Mouse (Mus musculus) embryonic fibroblast, embryonic 13.5 days (primary cell): ENCODE measurements at regions not wholly inside any gene's neighbourhood (a gene's known extent, or its start where the extent isn't known, plus 50 kb on each side); places are given as distances from the start of the nearest gene placed in this dataset.
"Not testable (repeated sequence)": the region's sequence is repeated elsewhere in the genome, so short reads cannot be mapped to it uniquely, and the experiment has no call there.

Experiments
- H3K27ac ChIP-seq: 2 replicates; pipeline ENCODE4 v1.5.1; 2012; ENCODE audit warnings: low read length, control low read depth, inconsistent platforms; ENCODE audit not compliant: insufficient read depth
- H3K4me1 ChIP-seq: 2 replicates; pipeline ENCODE4 v1.6.1; 2011; ENCODE audit warnings: low read length; ENCODE audit not compliant: control insufficient read depth, insufficient read depth
- H3K4me3 ChIP-seq: 2 replicates; pipeline ENCODE4 v1.5.1; 2011; ENCODE audit warnings: mild to moderate bottlenecking, control low read depth, low read length; ENCODE audit not compliant: insufficient read depth
- CTCF ChIP-seq: IDR thresholded peaks from 2 replicates; pipeline ENCODE4 v1.5.1; 2011; ENCODE audit warnings: mild to moderate bottlenecking, control low read depth, low read length, moderate library complexity, borderline replicate concordance; ENCODE audit not compliant: insufficient read depth
- POLR2A ChIP-seq: IDR thresholded peaks from 2 replicates; pipeline ENCODE4 v1.6.1; 2011; ENCODE audit warnings: low read depth, mild to moderate bottlenecking, control low read depth, low read length, moderate library complexity

DNA sequence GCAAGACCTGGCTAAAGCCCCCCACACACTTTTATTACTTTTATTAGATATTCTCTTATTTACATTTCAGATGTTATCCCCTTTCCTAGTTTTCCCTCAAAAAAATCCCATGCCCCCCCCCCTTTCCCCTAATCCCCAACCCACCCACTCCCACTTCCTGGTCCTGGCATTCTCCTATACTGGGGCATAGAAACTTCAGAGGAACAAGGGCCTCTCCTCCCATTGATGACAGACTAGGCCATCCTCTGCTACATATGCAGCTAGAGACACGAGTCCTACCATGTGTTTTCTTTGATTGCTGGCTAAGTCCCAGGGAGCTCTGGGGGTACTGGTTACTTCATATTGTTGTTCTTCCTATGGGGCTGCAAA lies 116.8 kb downstream of the Rfpl4b start:
- H3K4me3 ChIP-seq, H3K27ac ChIP-seq, H3K4me1 ChIP-seq: not testable (repeated sequence)

DNA sequence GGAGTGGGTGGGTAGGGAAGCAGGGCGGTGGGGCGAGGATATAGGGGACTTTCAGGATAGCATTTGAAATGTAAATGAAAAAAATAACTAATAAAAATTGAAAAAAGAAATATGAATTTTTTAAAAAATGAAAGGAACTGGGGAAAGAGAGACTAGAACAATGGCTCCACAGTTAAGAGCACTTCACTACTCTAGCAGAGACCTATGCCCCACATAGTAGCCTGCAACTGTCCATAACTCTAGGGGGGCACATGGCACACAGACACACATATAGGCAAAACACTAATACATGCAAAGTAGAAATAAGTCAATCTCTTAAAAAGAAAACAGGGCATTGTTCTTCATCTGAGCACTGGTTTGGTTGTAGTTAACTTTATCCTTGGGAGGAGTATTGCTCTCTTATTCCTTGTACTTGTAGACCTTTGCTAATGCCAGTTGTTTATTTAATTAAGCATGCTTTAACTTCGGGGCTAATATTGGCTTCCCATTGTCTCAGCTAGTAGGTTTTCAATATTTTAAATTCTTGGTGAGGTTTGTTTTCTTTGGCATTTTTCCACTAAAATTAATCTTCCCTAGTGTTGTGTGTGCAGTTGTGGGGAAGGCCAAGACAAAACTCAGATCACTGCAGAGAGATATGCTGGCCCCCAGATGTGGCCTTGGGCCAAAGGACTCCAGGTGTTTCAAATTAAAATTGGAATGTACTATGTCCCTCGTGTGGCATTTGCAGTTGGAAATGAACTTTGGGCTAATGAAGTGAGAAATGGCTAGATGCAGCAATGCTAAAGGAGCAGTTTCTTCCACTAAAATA lies 117.4 kb downstream of the Rfpl4b start:
- TF ChIP-seq POLR2A = no peak
- no peak overlapping the region for H3K4me3 ChIP-seq
- peak overlapping the region; percentile 55 for H3K27ac ChIP-seq
- H3K4me1 ChIP-seq = no peaks in the 10 kb centered on the region

DNA sequence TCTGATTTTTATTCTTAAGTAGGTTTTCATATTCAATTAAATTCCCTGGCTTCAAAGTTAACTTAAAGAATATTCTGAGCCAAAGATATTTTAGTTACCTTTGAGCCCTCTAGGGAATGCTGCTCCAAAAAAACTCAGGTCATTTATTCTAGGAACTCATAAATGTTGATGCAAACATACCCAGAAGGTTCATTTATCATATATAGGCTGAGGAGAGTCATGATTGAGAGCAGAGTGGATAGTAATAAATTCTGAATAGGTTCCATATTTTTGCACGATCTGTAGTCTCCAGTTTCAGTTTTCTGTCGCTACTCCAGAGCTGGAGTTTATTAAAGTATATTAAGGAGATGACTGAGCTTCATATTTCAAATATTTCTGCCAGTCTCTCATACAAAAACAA lies 144.1 kb downstream of the Rfpl4b start:
- Histone ChIP-seq H3K4me3 (no peak overlapping the region), H3K27ac (no peak overlapping the region), H3K4me1 (no peaks in the 10 kb centered on the region)
- no peak for TF ChIP-seq CTCF
- TF ChIP-seq POLR2A = no peak

DNA sequence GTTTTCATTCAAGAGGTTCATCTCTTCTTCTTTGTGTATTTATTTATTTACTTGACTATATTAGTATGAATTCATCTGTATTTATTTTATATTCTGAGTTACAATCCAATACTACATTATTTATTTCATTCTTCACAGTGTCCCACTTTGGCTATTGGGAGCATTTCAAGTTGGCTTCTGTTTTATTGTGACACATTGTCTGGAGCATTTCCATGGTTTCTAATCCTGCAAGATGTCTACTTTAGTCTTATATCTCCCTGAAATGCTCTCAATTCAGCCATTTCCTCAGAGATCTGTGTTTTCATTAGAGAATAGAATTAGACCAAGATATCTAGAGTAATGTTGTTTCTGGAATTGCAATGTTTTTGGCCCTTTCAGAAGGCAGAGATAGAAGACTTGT lies 153.0 kb downstream of the Rfpl4b start:
- H3K27ac ChIP-seq = no peak overlapping the region
- no peak overlapping the region for H3K4me3 ChIP-seq
- no peaks in the 10 kb centered on the region for H3K4me1 ChIP-seq
- no peak for TF ChIP-seq CTCF
- TF ChIP-seq POLR2A = no peak

DNA sequence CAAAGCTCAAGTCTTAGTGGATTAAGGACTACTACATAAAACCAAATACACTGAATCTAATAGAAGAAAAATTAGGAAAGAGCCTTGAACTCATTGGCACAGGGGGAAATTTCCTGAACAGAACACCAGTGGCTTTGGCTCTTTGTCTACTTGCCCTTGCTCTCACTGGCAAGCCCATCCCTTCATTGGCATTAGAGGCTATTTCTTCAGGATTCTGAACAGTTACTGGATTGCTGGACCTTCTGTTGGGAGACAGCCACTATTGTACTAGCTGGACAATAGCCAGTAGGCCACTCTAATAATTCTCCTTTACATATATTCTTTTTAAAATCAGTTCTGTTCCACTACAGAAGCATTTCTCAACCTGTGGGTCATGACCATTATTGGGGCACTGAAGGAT lies 153.7 kb downstream of the Rfpl4b start:
- Histone ChIP-seq H3K4me1 (no peaks in the 10 kb centered on the region), H3K4me3 (no peak overlapping the region), H3K27ac (no peak overlapping the region)
- no peak for TF ChIP-seq CTCF
- no peak for TF ChIP-seq POLR2A

DNA sequence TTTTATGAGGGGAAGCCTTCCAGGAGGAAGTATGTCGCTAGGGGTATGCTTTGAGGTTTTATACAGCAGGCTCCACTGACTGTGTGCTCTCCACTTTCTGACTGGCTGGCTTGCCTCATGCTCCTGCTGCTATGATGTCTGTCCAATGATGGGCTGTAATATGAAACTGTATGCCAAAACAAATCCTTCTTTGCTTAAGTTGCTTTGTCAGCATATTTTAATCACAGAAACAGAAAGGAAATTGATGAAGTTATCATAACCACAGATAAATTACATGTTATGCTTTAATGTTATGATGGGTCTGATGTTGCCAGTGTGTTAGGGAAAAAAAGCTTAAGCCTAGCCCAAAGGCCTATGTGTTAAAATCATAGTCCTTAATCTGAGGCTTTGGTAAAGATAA lies 185.9 kb downstream of the Rfpl4b start:
- no peak overlapping the region for H3K4me3 ChIP-seq
- no peak overlapping the region for H3K27ac ChIP-seq
- TF ChIP-seq POLR2A = no peak
- TF ChIP-seq CTCF = no peak
- H3K4me1 ChIP-seq = no peaks in the 10 kb centered on the region

DNA sequence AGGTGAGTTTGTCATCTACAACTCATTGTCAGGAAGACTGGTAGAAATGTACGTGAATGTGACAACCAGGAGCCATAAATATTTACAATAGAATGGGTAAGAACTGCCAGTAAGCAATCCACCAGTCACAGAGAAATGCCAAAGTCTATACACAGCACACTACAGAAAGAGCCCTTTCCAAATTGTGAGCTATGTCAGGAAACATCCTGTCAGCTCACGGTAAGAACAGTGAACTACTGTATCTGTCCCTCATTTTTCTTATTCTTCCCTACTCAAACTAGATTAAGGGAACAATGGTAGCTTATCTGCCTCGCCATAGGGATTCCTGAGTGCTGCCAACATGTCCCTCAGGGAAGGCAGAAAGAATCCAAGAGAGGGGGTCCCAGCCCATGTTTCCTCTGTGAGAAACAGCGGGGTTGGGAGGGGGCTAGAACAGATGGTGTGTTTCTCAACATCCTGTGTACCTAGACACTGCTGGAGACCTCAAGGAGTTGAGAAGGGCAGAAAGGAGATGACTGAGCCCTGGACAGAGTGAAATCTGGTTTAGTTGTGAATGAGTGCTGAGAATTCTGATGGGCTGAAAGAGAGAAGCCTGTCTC lies 191.6 kb downstream of the Rfpl4b start:
- TF ChIP-seq CTCF (no peak), POLR2A (no peak)
- Histone ChIP-seq H3K27ac (no peak overlapping the region), H3K4me1 (no peaks in the 10 kb centered on the region), H3K4me3 (no peak overlapping the region)

DNA sequence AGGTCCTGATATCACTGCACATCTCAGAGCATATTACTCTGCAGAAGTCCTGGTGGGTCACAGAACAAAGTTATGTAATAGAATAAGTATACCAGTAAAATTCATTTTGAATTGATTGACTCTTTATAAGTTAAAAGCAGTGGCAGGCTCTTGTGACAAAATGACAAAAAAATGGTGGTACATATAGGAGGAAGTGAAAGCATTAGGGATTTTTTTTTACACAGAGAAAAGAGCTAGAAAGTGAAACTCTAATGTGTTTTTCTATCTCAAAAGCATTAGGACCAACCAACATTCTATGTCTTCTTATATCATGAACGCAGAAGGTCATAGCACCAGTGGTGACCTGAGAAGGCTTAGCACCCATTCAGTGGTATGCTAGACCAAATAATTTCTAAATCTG lies 198.2 kb downstream of the Rfpl4b start:
- Histone ChIP-seq H3K4me1 (no peaks in the 10 kb centered on the region), H3K27ac (no peak overlapping the region), H3K4me3 (no peak overlapping the region)
- TF ChIP-seq POLR2A (no peak), CTCF (no peak)

DNA sequence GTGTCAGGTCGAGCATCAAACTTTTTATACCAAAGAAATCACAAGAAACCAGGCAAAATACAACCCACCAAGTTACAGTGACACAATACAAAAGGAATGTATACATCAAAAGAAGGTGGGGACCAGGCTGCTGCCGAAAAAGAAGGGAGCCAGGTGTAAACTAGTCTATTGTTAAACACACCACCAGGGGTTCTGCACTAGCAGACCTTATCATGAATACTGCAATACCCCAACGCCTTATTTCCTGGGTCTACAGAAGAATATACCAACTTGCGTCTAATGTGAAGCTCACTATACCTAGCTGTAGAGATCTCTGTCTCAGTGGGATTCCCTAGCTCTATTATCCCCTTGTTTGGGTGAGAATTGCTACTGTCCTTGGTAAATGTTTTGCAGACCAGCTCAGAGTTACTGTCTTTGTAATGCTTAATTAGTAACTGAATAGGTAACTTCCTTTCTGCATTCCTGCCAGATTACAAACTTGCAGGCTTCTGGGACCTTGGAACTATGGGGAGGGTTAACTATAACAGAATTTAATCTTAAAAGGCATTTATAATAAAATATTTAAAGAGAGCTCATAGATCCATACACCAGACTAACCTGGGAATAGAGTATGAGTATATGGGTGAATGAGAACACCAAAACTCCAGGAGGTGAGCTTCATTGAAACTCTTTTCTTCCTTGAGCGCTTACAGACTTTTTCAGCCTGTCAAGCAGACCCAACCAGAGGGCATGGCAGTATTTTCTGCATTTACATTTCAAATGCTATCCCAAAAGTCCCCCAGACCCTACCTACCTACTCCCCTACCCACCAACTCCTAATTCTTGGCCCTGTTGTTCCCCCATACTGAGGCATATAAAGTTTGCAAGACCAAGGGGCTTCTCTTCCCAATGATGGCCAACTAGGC lies 211.7 kb downstream of the Rfpl4b start:
- TF ChIP-seq POLR2A = no peak
- no peak for TF ChIP-seq CTCF
- no peak overlapping the region for H3K4me3 ChIP-seq
- no peaks in the 10 kb centered on the region for H3K4me1 ChIP-seq
- no peak overlapping the region for H3K27ac ChIP-seq

DNA sequence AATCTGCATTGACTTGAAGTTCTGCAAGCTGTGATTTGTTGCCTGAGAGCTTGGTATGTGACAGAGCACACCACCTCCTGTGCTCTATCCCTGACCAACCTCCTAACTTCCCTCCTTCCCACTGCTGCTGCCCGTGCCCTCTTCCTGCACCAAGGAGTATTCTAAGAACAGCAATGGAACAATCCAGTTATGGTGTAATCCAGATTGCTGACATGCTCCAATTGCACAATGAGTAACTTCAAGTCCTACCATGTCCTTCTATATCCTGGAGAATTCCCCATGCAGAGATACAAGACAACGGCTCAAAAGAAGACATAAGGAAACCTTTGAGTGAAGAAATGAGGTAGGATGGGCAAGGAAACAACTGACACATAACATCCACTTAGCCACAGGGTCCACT lies 235.5 kb downstream of the Rfpl4b start:
- no peaks in the 10 kb centered on the region for H3K4me1 ChIP-seq
- TF ChIP-seq POLR2A (no peak), CTCF (no peak)

More for the DNA sequence above, 235.5 kb downstream of the Rfpl4b start:
- H3K4me3 ChIP-seq = no peak overlapping the region
- H3K27ac ChIP-seq = no peak overlapping the region
